Mouse (Mus musculus) adrenal gland, adult 2 months (tissue): ENCODE measurements around the gene Asb2. TPM values are rescaled to one million over a fixed set of nuclear protein-coding genes. Genes with fewer than 3 reads are reported as not detected.

Source experiments
- DNase-seq: peaks from one replicate; pipeline ENCODE4 v3.0.0; 2021
- long read RNA-seq: library from polyadenylated mRNA; stranded (forward); transcript quantifications from one replicate; pipeline ENCODE4 v2.0.0, GENCODE M21; 2021
- polyA plus RNA-seq: library from polyadenylated mRNA; depleted of rRNA; stranded (reverse); fragments of >200 nt; gene quantifications from 2 replicates; pipeline ENCODE4 v1.2.3, GENCODE M21; 2012; rRNA removed
- total RNA-seq, 2 experiments: library from RNA; stranded (reverse); gene quantifications; 2 replicates each; pipeline ENCODE4 v1.2.3; 2021

Asb2 gene
- total RNA-seq (1 to 10 TPM; 1.2 to 2.0 TPM), polyA plus RNA-seq (6.3 and 8.2 TPM in 2 replicates)
- long read RNA-seq, partial matches to known transcripts, result 1 of 2 reads
- long read RNA-seq, other reads (novel, unspliced or antisense), result 0 of 2 reads

DNA sequence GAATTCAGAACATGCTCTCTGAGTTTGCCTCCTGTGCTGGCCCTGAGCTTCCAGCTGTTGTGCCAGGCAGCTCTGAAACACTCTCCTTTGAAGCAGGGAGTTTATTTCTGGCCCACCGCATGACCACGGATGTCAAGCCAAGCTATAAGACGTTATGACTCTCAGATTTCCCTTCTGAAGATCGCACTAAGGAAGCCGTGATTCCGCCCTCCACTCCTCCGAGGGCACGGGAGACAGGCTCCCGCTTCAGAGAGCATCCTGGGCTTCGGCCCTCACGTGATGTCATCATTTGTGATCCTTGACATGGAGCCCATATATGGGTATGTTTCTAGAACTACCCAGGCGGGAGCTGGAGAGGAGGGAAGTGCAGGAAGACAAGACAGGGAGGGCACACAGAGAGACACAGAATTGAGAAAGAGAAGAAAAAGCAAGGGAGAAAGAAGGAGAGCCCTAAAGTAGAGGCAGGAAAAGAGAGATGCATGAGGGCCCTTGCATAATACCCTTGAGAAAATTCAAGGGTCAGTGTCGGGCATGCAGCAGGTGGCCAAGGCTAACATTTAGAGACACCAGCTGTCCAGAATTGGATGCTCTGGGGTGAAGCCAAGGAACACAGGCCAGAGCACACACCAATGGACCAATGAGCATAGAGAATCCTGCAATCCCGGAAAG, at the start of gene Asb2:
Gene Asb2 (minus strand): TSS at position 256 of the 669 bp plus-strand sequence.
- no peak for DNase-seq

DNA sequence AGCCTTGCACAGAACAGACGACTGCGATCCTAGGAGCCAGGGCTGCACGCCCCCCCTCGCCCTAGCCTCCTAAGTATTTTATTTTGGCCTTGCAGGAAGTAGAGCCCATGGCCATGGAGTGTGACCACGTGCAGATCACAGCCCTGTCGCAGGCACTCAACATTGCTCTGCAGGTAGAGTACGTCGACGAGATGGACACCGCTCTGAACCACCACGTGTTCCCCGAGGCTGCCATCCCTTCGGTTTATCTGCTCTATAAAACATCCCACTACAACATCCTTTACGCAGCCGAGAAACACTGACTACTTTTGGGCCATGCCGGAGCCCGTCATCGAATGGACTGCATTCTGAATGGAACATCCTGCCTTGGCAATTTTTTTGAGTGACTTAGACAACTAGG, 48.3 kb upstream of the Asb2 start:
- no peak for DNase-seq

DNA sequence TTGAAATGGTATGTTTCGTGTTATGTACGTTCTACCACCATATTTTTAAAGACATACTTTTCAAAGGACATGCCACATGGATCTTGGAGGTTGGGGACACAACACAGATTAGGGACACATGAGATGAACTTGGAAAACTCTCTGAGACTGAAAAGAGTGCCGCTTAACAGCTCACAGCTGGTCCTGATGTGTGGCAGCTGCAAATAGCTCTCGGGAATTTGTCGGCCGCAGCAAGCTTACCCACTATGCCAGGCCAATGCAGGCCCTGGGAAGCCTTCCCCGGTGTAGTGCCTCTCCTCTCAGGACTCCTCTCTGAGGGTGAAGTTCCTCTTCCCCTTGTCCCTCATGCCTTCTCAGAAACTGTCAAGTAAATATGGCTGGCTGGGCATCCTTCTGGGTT, 41.0 kb upstream of the Asb2 start:
- no peak for DNase-seq

DNA sequence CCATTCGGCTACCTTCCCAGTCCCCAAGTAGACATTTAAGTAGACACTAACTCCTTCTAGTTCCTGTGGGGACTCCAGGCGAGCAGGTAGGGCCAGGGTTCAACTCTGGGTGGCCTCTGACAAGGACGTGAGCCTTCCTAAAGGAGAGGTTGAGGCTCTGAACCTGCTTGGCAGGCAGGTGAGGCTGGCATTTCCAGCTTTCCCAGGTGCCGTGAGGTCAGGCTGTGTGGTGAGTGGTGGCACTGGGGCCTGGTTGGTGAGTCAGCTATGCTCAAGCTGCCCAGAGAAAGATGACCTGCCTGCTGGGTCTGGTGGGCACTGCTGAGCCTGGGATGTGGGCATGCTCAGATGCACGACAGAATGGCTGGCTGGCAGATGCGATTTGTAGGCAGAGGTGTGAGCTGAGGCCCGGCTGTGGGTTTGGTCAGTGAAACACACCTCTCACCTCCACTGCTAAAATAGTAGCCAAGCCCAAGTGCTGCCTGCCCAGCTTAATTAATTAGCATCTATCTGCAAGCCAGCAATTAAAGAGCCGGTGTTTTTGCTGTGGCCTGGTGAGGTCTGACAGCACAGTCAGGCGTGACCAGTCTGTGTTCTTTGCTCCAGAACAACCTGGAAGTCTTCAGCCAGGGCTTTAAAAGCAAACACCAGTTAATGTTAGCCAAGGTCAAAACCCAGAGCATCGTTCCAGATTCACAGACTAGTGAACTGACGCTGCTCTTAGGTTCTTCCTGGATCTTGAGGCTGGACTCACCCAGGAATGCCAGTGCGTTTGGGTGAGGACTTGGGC, 39.9 kb upstream of the Asb2 start:
- no peak for DNase-seq

DNA sequence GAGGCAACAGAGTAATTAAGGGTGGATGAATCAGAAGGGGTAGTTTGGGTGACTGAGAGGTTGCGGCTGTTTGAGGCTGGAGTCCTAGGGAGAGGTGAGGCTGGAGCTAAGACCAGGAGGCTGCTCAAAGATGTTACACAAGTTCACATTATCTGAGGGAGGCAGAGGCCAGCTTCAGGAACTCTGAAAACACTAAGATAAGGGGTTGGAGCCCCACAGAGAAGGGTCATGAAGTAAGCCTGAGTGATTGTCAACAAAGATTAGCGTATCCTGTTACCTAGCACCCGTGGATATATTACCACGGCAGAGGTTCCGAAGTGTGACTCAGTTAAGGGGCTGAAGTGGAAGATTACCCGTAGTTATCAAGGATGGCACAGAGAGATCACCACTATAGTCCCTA, 37.7 kb upstream of the Asb2 start:
- no peak for DNase-seq

DNA sequence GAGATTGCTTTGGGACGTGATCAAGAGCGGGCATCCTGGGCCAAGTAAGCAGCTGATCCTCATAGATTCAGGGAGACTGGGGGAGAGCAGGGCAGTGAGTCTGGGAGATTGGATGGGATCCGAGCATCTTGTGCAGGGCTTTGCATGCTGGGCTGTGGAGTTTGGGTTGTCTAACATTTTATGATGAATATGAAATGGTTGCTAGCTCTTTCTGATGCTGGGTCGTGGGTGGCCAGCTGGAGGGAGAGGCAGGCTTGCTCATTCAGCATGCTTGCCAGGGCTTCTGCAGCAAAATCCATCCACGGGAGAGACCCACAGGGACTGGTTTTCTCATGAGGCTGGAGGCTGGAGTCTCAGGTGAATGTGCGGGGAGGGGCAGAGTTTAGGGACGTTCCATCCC, 35.3 kb upstream of the Asb2 start:
- no peak for DNase-seq

DNA sequence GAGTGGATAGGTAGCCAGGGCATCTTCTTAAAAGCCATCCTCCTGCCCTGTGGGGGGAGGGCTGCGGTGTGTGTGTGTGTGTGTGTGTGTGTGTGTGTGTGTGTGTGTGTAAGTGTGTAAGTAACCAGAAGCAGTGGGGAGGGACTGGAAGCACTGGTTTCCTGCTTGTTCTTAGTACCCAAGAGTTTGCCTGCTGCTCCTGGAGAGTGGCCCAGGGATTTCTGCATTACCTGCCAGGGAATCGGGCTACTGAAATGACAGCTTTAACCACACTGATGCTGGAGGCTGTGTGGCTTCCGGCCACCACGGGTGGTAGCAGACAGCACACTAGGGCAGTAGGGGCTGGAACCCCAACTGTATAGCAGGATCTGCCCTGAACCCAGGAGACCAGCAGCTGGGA, 34.2 kb upstream of the Asb2 start:
- DNase-seq, result no peak

DNA sequence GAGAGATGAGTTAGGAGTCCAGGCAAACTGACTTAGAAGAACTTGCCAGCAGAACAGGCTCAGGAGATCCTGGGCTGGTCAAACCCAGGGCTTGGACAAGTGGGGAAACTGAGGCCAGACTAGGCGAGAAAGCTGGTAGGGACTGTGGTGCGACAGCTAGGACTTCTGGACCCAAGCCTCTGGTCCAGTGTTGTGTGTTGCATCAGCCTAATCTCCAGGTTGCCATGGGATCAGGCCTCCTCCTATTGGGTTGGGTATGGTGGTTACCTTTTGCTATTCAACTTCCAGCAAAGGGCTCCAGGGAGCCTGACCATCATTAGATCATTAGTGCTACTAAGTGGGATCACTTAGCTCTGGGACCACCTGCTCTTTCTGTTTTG, 33.5 kb upstream of the Asb2 start:
- DNase-seq, result no peak

DNA sequence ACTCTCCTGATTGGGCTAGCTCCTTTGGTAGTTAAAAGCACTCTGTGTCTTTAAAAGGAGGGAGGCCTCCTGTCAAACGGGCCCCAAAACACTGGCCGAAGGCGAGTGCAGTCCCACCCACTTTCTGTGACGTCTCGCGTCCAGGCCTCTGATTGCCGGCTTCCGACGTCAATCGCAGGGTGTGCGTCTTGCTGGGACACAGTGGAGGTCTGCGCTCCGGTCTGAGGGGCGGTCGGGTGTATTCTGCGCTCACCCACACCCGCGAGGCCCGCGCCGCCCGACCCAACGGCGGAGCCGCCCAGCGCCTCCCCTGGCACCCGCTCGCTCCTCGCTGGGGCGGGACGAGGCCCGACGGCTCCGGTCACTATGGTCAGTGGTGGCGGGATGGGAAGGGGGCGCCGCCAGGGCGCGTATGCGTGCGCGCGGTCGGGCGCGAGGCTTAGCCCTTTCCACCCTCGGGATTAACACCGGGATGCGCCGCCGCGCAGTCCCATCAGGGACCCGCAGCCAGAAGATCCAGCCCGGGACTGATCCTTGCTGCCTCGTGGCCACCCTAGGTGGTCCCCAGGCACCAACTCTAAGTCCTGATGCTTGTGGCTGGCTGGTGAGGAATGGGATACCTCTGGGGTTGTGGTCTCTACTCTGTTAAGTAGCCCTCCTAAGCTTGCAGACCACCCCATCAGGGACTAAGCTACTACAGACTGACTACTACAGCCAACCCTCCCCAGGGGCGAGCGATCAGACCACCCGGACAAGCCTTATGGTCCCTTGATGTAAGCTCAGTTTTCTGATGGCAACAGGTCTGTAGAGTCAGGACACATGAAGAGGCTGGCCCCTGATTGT, 32.9 kb upstream of the Asb2 start, which contains the start of gene Otub2:
Gene Otub2 (plus strand): TSS at position 178 of the 843 bp plus-strand sequence.
- peak; percentile 98 for DNase-seq

DNA sequence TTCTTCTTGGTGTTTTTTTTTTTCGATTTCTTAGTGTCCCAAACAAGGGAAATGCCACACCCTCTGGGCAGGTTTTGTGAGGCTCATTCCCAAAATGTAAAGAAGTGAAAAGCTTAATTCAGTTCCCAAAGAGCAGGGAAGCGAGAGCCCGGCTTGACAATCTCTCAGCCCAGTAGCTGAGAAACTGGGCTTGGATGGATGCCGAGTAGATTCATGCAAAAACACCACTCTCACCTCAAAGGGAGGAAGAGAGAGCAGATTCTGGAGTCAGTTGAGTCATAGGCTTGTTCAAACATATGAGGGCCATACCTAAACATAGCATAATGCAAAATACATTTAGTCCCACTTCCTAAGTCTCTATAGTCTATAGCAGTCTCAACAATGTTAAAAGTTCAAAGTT, 24.4 kb upstream of the Asb2 start:
- no peak for DNase-seq

DNA sequence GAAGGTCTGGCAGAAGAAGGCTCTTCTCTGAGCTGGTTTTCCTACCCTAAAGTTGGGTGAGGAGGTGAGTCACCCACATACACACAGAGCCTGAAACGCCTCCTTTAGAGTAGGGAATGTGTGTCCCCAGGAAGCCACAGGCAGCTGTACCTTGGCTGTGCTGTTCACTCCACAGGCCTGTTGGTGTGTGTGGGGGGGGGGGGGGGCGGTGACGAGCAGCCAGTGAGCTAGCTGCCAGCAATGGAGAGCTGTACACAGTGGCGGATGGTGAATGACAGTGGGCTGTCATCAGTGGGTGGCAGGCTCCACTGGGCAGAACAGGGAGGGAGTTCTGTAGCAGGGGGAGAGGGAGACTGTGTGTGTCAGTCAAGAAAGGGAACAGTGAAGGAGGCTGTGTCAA, 21.0 kb upstream of the Asb2 start:
- no peak for DNase-seq

DNA sequence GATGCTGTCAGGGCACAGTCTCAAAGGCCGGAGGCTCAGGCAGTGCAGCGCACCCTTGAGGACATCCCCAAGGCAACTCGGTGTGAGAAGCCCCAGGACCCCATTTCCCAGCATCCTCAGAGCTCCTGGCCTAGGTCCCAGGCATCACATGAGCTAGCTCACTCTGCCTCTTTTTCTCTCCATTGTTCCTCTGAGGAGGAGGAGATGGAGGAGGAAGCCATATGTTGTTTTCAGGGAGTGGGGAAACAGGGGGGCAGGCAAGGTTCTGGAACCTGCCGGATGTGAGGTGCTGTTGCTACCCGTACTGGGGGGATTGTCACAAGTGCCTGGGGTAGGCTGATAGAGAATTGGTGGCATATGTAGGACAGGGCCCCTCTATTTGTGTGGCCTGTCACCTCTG, 20.3 kb upstream of the Asb2 start:
- DNase-seq, result no peak

DNA sequence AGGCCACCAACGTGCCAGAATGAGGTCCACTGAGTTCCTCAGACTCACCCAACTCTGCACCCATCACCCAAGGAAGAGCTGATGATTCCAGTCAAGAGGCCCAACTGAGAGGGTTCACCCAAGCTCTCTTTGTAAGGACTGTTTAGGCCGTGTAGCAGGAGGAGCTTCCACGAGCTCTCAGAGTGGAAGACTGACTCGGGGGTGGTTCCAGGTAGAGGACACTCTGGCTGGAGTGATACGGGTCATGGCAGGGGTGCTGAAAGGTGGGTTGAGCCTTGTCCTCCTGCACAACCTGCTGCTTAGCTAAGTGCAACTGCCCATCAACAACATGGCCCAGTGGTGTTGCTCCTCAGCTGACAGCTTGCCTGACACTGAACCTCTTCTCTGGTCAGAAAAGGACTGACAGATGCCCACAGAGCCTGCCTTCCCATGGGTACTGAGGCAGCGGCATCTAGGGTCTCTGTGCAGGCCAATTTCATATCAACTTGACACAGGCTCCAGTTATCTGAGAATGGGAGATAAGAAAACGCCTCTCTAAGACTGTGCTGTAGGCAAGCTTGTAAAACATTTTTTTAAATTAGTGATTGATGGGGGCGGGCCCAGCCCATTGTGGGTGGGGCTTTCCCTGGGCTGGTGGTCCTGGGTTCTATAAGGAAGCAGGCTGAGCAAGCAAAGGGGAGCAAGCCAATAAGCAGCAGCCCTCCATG, 17.9 kb upstream of the Asb2 start:
- no peak for DNase-seq

DNA sequence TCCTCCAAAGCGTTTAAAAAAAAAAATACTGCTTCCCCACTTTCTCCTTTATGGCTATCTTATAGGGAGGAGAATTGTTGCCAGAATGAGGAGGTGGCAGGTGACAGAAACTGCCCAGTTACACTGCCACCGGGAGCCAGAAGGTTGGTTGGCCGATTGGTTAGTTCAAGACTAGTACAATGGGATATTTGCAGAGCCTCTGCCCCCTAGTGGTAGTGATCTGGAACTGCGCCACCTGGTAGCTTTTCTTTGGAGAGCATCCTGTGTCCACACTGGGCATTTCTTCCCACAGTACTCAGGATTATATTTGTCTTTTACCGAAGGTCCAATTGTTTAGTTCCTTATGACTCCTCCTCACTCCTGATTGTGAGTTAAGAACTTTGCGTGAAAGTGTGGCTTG, 15.9 kb upstream of the Asb2 start:
- DNase-seq, result peak; percentile 63

DNA sequence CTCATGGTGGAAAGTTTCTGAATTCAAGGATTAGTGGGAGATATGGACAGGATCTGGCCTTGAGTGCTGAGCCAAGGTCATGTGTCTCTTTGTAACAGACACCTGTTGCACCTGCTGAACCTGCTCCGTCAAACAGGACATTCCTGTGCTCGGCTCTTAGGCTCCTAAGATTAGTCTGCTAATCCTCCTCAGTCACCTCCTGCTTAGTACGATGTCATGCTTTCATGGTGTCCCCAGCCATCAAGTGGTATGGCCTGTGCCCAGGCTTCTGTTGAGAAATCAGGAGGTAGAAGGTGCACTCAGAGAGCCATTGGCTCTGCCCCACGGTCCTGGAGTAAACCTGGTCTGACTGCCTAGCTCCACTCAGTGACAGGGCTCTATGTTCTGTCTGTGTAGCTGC, 15.1 kb upstream of the Asb2 start:
- no peak for DNase-seq

DNA sequence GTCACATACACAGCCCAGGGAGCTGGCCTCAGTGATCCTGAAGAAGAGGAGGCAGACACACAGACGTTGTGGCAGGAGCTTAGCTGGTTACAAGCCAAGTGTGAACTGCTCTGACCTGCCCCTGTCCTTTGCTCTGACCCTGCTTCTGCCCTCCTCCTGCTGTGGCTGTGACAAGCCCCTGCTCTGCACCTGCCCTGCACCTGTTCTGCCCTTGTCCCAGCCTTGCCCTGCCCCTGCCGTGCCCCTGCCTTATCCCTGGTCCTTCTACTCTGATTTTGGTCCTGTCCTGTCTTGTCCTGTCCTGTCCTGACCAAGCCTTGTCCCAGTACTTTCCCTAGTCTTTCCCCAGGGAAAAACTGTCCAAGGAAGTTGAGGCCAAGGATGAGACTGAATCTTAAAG, 13.0 kb upstream of the Asb2 start:
- no peak for DNase-seq

DNA sequence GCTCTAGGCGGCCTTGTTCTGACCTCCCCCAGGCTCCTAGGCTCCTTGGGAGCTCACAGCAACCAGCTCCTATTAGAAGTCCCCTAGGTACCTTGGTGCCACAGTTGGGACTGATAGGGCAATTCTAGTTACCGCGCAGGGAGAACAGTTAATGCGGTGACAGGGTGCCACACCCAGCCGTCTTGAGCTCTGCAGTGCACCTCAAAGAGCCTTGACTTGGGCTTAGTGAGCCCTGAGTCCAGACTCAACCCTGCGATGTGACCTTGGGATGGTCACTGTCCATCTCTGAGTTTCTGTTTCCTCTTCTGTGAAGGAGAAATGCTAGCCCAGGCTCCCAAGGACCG, 12.5 kb upstream of the Asb2 start:
- no peak for DNase-seq

DNA sequence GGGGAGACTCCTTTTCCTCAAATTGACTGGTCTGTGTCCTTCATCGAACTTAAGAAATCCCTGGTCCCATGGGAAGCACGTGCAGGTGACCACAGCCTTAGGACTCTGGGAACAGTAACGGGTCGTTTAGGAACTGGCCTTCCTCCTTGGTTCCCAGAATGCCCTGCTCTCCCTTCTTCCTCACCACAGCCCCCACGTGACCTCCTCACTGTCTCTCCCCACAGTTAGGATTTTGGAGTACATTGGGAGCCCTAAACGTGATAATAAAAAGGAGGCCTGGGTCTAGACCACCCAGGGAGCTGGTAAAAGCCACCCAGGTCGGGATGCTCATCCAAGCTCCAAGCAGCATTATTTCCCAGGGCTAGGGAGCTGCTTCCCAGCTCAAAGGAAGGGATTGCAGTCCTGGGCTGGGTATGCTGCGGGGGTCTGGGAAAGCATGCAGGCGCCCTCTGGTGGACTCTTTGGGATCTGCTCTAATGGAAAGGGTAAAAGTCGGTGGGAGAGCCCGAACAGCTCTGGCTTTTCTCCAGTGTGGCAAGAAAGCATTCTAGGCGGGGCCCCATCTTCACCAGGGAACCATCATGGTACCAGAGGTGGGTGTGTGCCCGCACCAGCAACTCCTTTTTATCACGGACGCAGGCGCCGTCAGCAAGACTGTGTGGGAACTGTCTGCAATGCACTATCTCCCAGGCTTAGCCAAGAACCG, 12.0 kb upstream of the Asb2 start:
- peak; percentile 64 for DNase-seq

DNA sequence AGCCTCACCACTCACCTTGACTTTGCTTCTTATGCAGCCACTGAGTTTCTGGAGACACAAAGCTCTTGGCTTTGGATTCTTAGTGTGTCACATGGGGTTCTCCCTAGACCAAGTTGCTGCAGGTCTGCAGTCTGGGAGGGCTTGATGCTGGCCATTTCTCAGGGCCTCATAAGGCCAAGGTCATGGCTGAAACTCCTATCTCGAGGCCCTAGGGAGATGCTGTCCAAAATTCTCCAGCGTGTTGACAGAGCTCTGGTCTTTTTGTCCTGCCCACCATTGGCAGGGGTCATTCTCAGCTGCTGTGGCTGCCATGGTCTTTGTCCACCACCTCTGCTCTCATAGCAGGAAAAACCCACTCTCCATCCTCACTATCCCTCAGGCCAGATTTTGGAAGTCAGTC, 11.4 kb upstream of the Asb2 start:
- no peak for DNase-seq

DNA sequence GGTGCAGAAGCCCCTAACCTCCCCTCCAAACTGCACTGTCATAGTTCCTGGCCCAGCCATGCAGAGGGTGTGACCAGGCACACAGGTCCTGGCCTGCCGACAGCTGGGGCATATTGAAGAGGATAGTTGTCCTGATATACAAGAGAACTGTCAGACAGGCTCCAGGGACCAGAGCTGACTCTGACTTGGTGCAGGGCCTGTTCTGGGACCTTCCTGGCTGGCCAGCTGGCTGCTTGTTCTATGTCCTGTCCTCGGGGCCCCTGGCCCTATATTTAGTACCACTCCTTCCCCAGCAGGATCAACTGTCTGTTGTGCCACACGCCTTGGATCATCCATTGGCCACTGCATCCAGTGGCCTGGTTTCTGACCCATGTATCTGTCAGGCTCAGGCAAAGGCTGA, 6.5 kb upstream of the Asb2 start:
- DNase-seq, result no peak

DNA sequence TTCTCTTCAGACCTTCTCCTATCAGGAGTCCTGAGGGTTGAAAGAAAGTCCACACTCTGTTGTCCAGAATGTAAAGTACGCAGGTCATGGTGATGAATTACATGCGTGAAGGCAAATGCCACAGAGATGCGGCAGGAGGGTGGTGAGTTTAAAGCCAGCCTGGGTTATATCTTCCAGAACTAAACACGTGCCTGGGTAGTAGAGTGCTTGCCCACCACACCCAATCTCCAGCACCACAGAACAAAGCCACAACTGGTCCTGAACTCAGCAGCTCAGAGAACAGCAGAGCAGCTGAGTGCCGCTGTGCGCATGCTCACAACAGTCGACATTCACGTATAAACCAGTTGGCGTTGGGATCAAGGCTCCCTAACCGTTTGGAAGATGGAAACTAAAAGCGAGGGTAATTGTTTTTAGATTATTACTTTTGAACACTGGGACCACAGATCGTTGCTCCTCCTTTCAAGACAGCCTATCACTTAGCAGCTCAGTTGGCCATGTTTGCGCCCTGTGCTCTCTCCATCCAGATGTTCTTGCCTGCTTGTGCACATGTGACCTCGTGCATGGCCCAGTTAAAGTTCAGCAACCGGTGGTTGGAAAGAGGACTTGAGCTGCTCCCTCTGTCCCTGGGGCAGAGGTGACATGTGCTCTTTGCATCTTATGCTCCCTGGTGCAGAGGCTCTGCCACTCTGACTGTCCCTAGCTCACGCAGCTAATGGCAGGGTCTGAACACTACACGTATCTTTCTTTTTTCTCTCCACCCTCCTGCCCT, 5.9 kb upstream of the Asb2 start:
- DNase-seq, result no peak
